Mouse (Mus musculus) left cerebral cortex, adult 6 months (tissue): ENCODE measurements around the gene Riiad1. TPM values are rescaled to one million over a fixed set of nuclear protein-coding genes. Genes with fewer than 3 reads are reported as not detected.

Experiments
- long read RNA-seq, 2 experiments: library from polyadenylated mRNA; unstranded; transcript quantifications; one replicate each; pipeline ENCODE4 v2.0.0; 2019 to 2020
- polyA plus RNA-seq: library from polyadenylated mRNA; unstranded; fragments of <200 nt; fragmentation: Nextera tagmentation; gene quantifications from 2 replicates; pipeline ENCODE4 v1.2.3, GENCODE M21; 2021

Gene Riiad1
- 11.6 and 14.9 TPM in 2 replicates for polyA plus RNA-seq
- long read RNA-seq, experiment 1, partial matches to known transcripts, result 7 of 7 reads
- long read RNA-seq, experiment 1, other reads (novel, unspliced or antisense), result 0 of 7 reads
- long read RNA-seq, experiment 2, partial matches to known transcripts, result 14 of 18 reads
- long read RNA-seq, experiment 2, other reads (novel, unspliced or antisense), result 4 of 18 reads

GRCm38 (mm10) chr3:94480291-94480884 lies at the start of gene Riiad1:
TSS of gene Riiad1 (minus strand) at chr3:94480341.

GRCm38 (mm10) chr3:94477981-94478422 lies 2.1 kb downstream of the Riiad1 start, which contains the start of gene Celf3:
TSS of gene Celf3 (plus strand) at chr3:94478295.

GRCm38 (mm10) chr3:94443597-94443964 lies 36.6 kb downstream of the Riiad1 start, which contains the start of gene Oaz3:
TSS of gene Oaz3 (minus strand) at chr3:94443915.

GRCm38 (mm10) chr3:94442951-94443596 lies 37.1 kb downstream of the Riiad1 start, which contains the start of gene Mrpl9:
TSS of gene Mrpl9 (plus strand) at chr3:94443318.

Other genes with a start within 250 kb of the Riiad1 start
- gene Gm4778, start 216.3 kb downstream of the Riiad1 start, polyA plus RNA-seq, result not detected in 2 replicates
- 23.1 and 26.8 TPM in 2 replicates for gene Them4, start 170.3 kb downstream of the Riiad1 start, polyA plus RNA-seq
- gene Them5, start 138.2 kb downstream of the Riiad1 start, polyA plus RNA-seq, result not detected in 2 replicates
- 0.15 and 1.1 TPM in 2 replicates for gene C2cd4d, start 117.9 kb downstream of the Riiad1 start, polyA plus RNA-seq
- 1.9 and 2.5 TPM in 2 replicates for gene Rorc, start 107.5 kb downstream of the Riiad1 start, polyA plus RNA-seq
- 0.24 and 0.36 TPM in 2 replicates for gene Lingo4, start 81.8 kb downstream of the Riiad1 start, polyA plus RNA-seq
- 14.9 and 19.5 TPM in 2 replicates for gene Tdrkh, start 67.1 kb downstream of the Riiad1 start, polyA plus RNA-seq
- 61.1 and 62.9 TPM in 2 replicates for gene Mrpl9, start 37.0 kb downstream of the Riiad1 start, polyA plus RNA-seq
- 0.20 and 0.23 TPM in 2 replicates for gene Oaz3, start 36.4 kb downstream of the Riiad1 start, polyA plus RNA-seq
- gene Celf3, start 2.0 kb downstream of the Riiad1 start, polyA plus RNA-seq, result 43.5 and 58.7 TPM in 2 replicates
- gene Snx27, start 102.4 kb upstream of the Riiad1 start, polyA plus RNA-seq, result 24.4 and 69.1 TPM in 2 replicates
- not detected in 2 replicates for gene Gm10972, start 162.8 kb upstream of the Riiad1 start, polyA plus RNA-seq
- gene Tuft1, start 178.5 kb upstream of the Riiad1 start, polyA plus RNA-seq, result 0.64 and 1.0 TPM in 2 replicates
- gene Selenbp2, start 213.2 kb upstream of the Riiad1 start, polyA plus RNA-seq, result not detected in 2 replicates